Mouse (Mus musculus) liver, embryonic 14.5 days (tissue): Measurements from ENCODE around the gene Six3.

Source experiments
- CTCF ChIP-seq: IDR thresholded peaks from 2 replicates; pipeline ENCODE4 v1.5.1; 2016; ENCODE audit warnings: antibody characterized with exemption, low read depth, control low read depth
- EP300 ChIP-seq: IDR thresholded peaks from 2 replicates; pipeline ENCODE4 v1.6.1; 2016; ENCODE audit warnings: antibody characterized with exemption, low read depth

GRCm38 (mm10) chr17:85664202-85664601, 50.8 kb downstream of the Six3 start:
- TF ChIP-seq CTCF (no peak), EP300 (no peak)
